Mouse (Mus musculus) embryonic fibroblast, embryonic 13.5 days (primary cell): ENCODE data around the gene Ddx23. TPM values are rescaled to one million over a fixed set of nuclear protein-coding genes. Genes with fewer than 3 reads are reported as not detected.

Experiments used
- H3K27ac ChIP-seq: 2 replicates; pipeline ENCODE4 v1.5.1; 2012; ENCODE audit warnings: low read length, control low read depth, inconsistent platforms; ENCODE audit not compliant: insufficient read depth
- H3K4me1 ChIP-seq: 2 replicates; pipeline ENCODE4 v1.6.1; 2011; ENCODE audit warnings: low read length; ENCODE audit not compliant: control insufficient read depth, insufficient read depth
- H3K4me3 ChIP-seq: 2 replicates; pipeline ENCODE4 v1.5.1; 2011; ENCODE audit warnings: mild to moderate bottlenecking, control low read depth, low read length; ENCODE audit not compliant: insufficient read depth
- CTCF ChIP-seq: IDR thresholded peaks from 2 replicates; pipeline ENCODE4 v1.5.1; 2011; ENCODE audit warnings: mild to moderate bottlenecking, control low read depth, low read length, moderate library complexity, borderline replicate concordance; ENCODE audit not compliant: insufficient read depth
- POLR2A ChIP-seq: IDR thresholded peaks from 2 replicates; pipeline ENCODE4 v1.6.1; 2011; ENCODE audit warnings: low read depth, mild to moderate bottlenecking, control low read depth, low read length, moderate library complexity
- polyA plus RNA-seq: library from polyadenylated mRNA; stranded (reverse); fragments of >200 nt; gene quantifications from 2 replicates; pipeline ENCODE4 v1.2.4, GENCODE M21; 2011; ENCODE audit warnings: low read depth; ENCODE audit not compliant: missing spikeins, insufficient read length

Ddx23 gene
- polyA plus RNA-seq, 1 experiment = 58.8 TPM

DNA sequence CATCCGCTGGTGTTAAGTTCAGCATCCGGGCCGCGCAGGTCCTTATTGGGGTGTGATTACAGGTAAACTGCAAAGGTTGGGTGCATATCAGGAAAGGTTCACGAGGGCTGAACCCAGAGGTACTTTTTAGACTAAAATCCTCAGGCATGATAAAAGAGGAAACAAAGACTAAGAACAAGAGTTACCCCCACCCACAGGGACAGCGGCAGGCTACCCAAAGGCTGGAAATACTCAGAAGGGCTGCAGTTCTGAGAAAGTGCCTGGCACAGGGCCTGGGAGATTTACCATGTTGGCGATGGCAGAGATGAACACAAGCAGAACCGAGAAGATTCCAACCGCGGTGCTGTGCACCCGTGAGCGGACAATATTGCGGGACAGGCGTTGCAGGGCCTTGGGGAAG, 66.1 kb downstream of the Ddx23 start:
- TF ChIP-seq CTCF (no peak), POLR2A (no peak)
- Histone ChIP-seq H3K4me3 (no peak overlapping the region), H3K27ac (no peak overlapping the region), H3K4me1 (no peaks in the 10 kb centered on the region)

Other genes starting within 250 kb of the Ddx23 start
- not detected in 2 replicates for gene Olfr282, start 231.7 kb downstream of the Ddx23 start, polyA plus RNA-seq
- gene Olfr281, start 210.3 kb downstream of the Ddx23 start, polyA plus RNA-seq = not detected in 2 replicates
- gene OR5BS1P, start 193.0 kb downstream of the Ddx23 start, polyA plus RNA-seq = not detected in 2 replicates
- gene Lalba, start 180.2 kb downstream of the Ddx23 start, polyA plus RNA-seq = not detected in 2 replicates
- not detected in 2 replicates for gene Olfr279, start 170.5 kb downstream of the Ddx23 start, polyA plus RNA-seq
- gene Kansl2, start 128.6 kb downstream of the Ddx23 start, polyA plus RNA-seq = 91.2 and 117 TPM in 2 replicates
- 36.3 and 40.6 TPM in 2 replicates for gene Ccnt1, start 92.0 kb downstream of the Ddx23 start, polyA plus RNA-seq
- gene 4930415O20Rik, start 91.9 kb downstream of the Ddx23 start, polyA plus RNA-seq = not detected in 2 replicates
- 49.8 and 56.5 TPM in 2 replicates for gene Adcy6, start 52.8 kb downstream of the Ddx23 start, polyA plus RNA-seq
- 40.5 and 44.2 TPM in 2 replicates for gene Cacnb3, start 32.1 kb downstream of the Ddx23 start, polyA plus RNA-seq
- gene Rnd1, start 14.6 kb upstream of the Ddx23 start, polyA plus RNA-seq = 9.6 and 14.3 TPM in 2 replicates
- gene Ccdc65, start 45.3 kb upstream of the Ddx23 start, polyA plus RNA-seq = 2.7 and 3.2 TPM in 2 replicates
- 48.6 and 57.3 TPM in 2 replicates for gene Fkbp11, start 65.3 kb upstream of the Ddx23 start, polyA plus RNA-seq
- 91.3 and 112 TPM in 2 replicates for gene Arf3, start 100.3 kb upstream of the Ddx23 start, polyA plus RNA-seq
- 1.9 and 5.8 TPM in 2 replicates for gene Wnt10b, start 115.3 kb upstream of the Ddx23 start, polyA plus RNA-seq
- gene Wnt1, start 127.0 kb upstream of the Ddx23 start, polyA plus RNA-seq = not detected in 2 replicates
- gene Ddn, start 146.6 kb upstream of the Ddx23 start, polyA plus RNA-seq = not detected in 2 replicates
- 94.2 and 101 TPM in 2 replicates for gene Prkag1, start 168.6 kb upstream of the Ddx23 start, polyA plus RNA-seq
- 28.0 and 31.5 TPM in 2 replicates for gene Kmt2d, start 208.3 kb upstream of the Ddx23 start, polyA plus RNA-seq
- 6.0 and 7.8 TPM in 2 replicates for gene Rhebl1, start 231.6 kb upstream of the Ddx23 start, polyA plus RNA-seq
- 0.14 and 0.27 TPM in 2 replicates for gene Dhh, start 235.6 kb upstream of the Ddx23 start, polyA plus RNA-seq